Mouse (Mus musculus) stomach, postnatal 0 days (tissue): Measurements from ENCODE around the gene Rbm15.

ENCODE experiments used
- CTCF ChIP-seq: IDR thresholded peaks from 2 replicates; pipeline ENCODE4 v1.5.1; 2016; ENCODE audit warnings: antibody characterized with exemption, low read depth, mild to moderate bottlenecking, moderate library complexity
- EP300 ChIP-seq: optimal IDR thresholded peaks from 2 replicates; pipeline ENCODE3; 2016; ENCODE audit warnings: antibody characterized with exemption

GRCm38 (mm10) chr3:107351706-107352105 lies 18.2 kb upstream of the Rbm15 start:
- TF ChIP-seq EP300 (no peak), CTCF (no peak)
